Mouse (Mus musculus): ENCODE measurements around the gene Gm4498.
"Not testable (repeated sequence)": the region's sequence is repeated elsewhere in the genome, so short reads cannot be mapped to it uniquely, and the experiment has no call there.

The Gm4498 gene

GRCm38 (mm10) chr7:20233728-20234127 lies at the start of gene Gm4498:
Gm4498 (minus strand) TSS chr7:20233828.
- not testable (repeated sequence) for DNase-seq

DNA sequence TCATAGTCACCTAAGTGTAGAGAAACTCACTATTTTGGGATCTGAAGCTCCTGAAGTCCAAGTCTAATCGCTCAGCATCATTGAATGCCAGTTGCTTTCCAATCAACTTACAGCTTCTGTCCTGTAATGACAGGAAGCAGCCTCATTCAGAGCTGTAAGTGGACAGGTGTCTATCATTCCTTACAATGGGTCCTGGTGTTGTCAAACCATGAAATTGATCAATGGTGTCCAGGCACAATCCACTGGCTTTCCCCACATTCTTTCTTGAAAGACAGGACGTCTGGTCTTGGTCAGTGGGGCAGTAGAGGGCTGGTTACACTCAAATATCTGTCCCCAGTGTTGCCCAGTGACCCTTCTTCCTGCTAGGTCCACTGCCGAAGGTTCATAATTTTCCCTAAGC lies 29.1 kb upstream of the Gm4498 start, which contains the start of gene Gm5890:
Gene Gm5890 (minus strand): TSS at position 101 of the 400 bp plus-strand sequence.
- not testable (repeated sequence) for DNase-seq

- DNase-seq = not testable (repeated sequence)
Measured at GRCm38 (mm10) chr7:20205507-20205906, 28.1 kb downstream of the Gm4498 start, which contains the start of gene Gm6164. Gm6164 (minus strand) TSS chr7:20205607.

DNA sequence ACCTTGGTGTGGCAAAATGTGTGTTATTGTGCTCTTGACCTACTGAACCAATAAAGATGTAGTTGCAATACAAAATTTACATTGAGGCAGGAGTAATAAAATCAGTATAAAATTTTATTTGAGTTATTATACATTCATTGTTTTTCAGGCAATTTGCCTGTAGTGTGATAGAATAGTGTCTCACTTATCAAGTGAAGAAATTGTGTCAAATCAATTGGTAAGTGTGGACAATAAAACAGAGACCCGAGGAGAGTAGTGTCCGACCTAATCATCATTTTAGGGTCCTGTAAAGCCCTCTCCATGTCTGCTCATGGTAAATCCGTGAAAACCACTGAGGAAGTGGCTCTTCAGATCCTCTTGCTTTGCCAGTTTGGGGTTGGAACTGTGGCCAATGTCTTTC lies 40.2 kb downstream of the Gm4498 start, which contains the start of gene Vmn1r95:
Gene Vmn1r95 (plus strand): TSS at position 301 of the 400 bp plus-strand sequence.
- not testable (repeated sequence) for DNase-seq

All from cerebellum, adult 8-10 months (tissue).